Mouse (Mus musculus) forebrain, embryonic 15.5 days (tissue): Measurements from ENCODE around the gene Timp2. TPM values are rescaled to one million over a fixed set of nuclear protein-coding genes. Genes with fewer than 3 reads are reported as not detected.

Source experiments
- ATAC-seq: fragments of 200-750 bp; cut with Nextera tagmentation; replicated peaks from 2 replicates; pipeline ENCODE4 v1.8.0; 2017; ENCODE audit warnings: mild to moderate bottlenecking, moderate TSS enrichment, moderate library complexity
- H3K27ac ChIP-seq: fragments of 300-500 bp; sonication (generic); replicated peaks from 2 replicates; pipeline ENCODE4 v1.5.1; 2015; ENCODE audit warnings: mild to moderate bottlenecking, inconsistent platforms
- H3K27me3 ChIP-seq: fragments of 300-500 bp; sonication (generic); 2 replicates; pipeline ENCODE4 v1.6.1; 2015; ENCODE audit warnings: inconsistent platforms
- H3K36me3 ChIP-seq: fragments of 300-500 bp; sonication (generic); 2 replicates; pipeline ENCODE4 v1.6.1; 2015; ENCODE audit warnings: mild to moderate bottlenecking, inconsistent platforms
- H3K4me1 ChIP-seq: fragments of 300-500 bp; sonication (generic); 2 replicates; pipeline ENCODE4 v1.6.1; 2015; ENCODE audit warnings: inconsistent platforms
- H3K4me2 ChIP-seq: fragments of 300-500 bp; sonication (generic); replicated peaks from 2 replicates; pipeline ENCODE4 v1.6.1; 2015; ENCODE audit warnings: mild to moderate bottlenecking, inconsistent platforms
- H3K4me3 ChIP-seq: fragments of 300-500 bp; sonication (generic); 2 replicates; pipeline ENCODE4 v1.5.1; 2015; ENCODE audit warnings: mild to moderate bottlenecking, inconsistent platforms
- H3K9ac ChIP-seq: fragments of 300-500 bp; sonication (generic); replicated peaks from 2 replicates; pipeline ENCODE4 v1.6.1; 2015; ENCODE audit warnings: mild to moderate bottlenecking, inconsistent platforms
- H3K9me3 ChIP-seq: fragments of 300-500 bp; sonication (generic); 2 replicates; pipeline ENCODE4 v1.6.1; 2016; ENCODE audit warnings: inconsistent platforms
- WGBS: fragments of 180-500 bp; shearing (Covaris S2); methylation state at CpG from one replicate; pipeline ENCODE4 v1.1.7; 2015; ENCODE audit warnings: mixed read lengths; 5-methylcytosine and 5-hydroxymethylcytosine counted together
- polyA plus RNA-seq: library from polyadenylated mRNA; unstranded; fragments of >200 nt; fragmentation: Nextera tagmentation; extraction: Ambion mirVana; gene quantifications from 2 replicates; pipeline ENCODE4 v1.2.1, GENCODE M21; 2015

Gene Timp2
- polyA plus RNA-seq, 1 experiment from 2014 or later, result 75.2 TPM

DNA sequence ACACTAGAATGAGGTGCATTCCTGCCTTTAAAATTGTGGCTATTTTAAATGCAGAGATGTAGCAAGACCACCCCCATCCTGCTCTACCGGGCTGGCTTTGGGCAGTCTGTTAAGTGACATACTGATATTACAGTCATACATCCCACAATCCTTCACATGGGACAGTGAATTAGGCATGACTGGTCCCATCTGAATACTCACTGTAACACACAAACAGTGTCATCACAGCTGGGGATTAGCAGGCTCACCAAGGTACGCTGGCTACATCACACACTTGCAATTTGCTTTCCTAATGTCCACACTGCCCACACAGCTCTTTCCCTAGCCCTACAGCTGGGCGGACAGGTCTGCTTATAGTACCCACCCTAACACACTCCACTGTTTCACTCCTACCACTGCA, 75.3 kb downstream of the Timp2 start:
- WGBS, result 98% methylated on average over 3 of the region's 3 CpGs
- Histone ChIP-seq H3K4me1 (no peaks in the 10 kb centered on the region), H3K9me3 (no peaks in the 10 kb centered on the region), H3K27me3 (no peaks in the 10 kb centered on the region), H3K4me3 (no peak overlapping the region), H3K27ac (no peak overlapping the region), H3K4me2 (no peak overlapping the region), H3K36me3 (peaks cover 86% of the 10 kb centered on the region), H3K9ac (no peak overlapping the region)
- no peak for ATAC-seq

DNA sequence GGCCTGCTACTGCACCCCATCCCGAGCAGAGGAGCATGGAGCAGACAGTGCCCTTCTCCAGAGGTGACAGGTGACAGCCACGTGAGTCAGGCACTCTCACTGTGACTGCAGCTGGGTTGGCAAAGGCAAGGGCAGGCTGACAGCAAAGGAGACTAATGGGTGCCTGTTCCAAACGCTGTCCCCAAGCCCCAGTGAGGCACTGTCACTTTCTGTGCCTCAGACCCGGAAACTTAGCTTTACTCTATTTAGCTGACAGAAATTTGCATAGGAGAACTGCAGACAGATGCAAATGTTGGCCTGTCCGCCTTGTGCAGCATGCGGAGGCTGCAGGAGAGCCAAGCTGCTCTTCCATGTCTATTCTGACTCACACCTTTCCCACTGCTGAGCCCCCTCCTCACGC, 79.2 kb downstream of the Timp2 start:
- ATAC-seq, result no peak
- Histone ChIP-seq H3K4me2 (no peak overlapping the region), H3K4me3 (no peak overlapping the region), H3K4me1 (no peaks in the 10 kb centered on the region), H3K27ac (no peak overlapping the region), H3K9me3 (no peaks in the 10 kb centered on the region), H3K27me3 (no peaks in the 10 kb centered on the region), H3K36me3 (peaks cover 81% of the 10 kb centered on the region), H3K9ac (no peak overlapping the region)
- WGBS, result 87% methylated on average over 7 of the region's 7 CpGs

DNA sequence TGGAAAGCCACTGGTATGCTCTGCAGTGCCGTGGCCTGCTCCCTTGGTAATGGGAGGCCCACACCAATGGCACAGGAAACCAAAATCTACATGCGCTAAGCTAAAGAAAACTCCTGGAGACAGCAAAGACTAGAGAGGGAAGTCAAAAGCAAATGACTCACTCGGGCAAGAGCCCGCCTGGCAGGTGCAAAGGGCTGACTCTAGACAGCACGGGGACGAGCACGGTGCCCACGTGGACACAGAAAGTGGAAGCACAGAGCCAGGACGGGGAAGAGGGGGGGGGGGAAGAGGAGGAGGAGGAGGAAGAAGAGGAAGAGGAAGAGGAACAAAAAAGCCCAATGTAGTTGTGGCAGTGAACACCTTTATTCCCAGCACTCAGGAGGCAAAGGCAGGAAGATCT, 80.4 kb downstream of the Timp2 start:
- Histone ChIP-seq H3K4me1 (no peaks in the 10 kb centered on the region), H3K4me3 (no peak overlapping the region), H3K9ac (no peak overlapping the region), H3K4me2 (no peak overlapping the region), H3K9me3 (no peaks in the 10 kb centered on the region), H3K27ac (no peak overlapping the region), H3K27me3 (no peaks in the 10 kb centered on the region), H3K36me3 (peaks cover 89% of the 10 kb centered on the region)
- WGBS, result 92% methylated on average over 9 of the region's 9 CpGs
- ATAC-seq, result no peak

DNA sequence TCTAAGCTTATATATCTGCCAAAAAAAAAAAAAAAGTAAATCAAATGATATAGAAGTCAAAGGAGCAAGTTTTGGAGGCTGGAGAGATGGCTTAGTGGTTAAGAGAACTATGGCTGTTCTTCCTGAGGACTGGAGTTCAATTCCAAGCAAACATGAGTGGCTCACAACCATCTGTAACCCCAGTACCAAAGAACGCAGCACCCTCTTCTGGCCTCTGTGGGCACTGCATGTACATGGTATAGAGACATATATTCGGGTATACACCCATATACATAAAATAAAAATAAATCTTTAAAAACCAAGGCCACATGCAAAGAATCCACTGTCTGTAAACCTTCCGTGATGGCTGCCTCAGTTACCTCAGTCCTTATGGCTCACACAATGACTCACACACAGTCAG, 85.7 kb downstream of the Timp2 start:
- Histone ChIP-seq H3K36me3 (peaks cover 82% of the 10 kb centered on the region), H3K4me2 (no peak overlapping the region), H3K4me1 (no peaks in the 10 kb centered on the region), H3K27ac (no peak overlapping the region), H3K9me3 (no peaks in the 10 kb centered on the region), H3K27me3 (no peaks in the 10 kb centered on the region), H3K4me3 (no peak overlapping the region), H3K9ac (no peak overlapping the region)
- no peak for ATAC-seq
- WGBS, result 91% methylated on average over 3 of the region's 3 CpGs

DNA sequence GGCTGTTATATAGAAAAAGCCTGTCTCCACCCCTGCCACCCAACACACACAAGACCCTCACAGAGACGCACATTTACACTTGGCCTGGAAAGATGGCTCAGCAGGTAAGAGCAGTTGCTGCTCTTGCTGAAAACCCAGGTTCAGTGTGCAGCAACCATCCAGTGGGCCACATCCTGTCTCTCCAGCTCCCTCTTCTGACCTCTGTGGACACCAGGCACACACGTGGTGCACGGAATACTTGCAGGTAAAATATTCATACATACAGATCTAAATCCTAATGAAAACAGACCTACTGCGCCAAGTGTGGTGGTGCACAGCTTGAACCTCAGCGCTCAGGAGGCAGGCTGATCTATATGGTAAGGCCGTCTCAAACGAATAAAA, 88.9 kb downstream of the Timp2 start:
- Histone ChIP-seq H3K36me3 (peaks cover 87% of the 10 kb centered on the region), H3K9ac (no peak overlapping the region), H3K4me3 (no peak overlapping the region), H3K27me3 (no peaks in the 10 kb centered on the region), H3K9me3 (no peaks in the 10 kb centered on the region), H3K4me1 (no peaks in the 10 kb centered on the region), H3K27ac (no peak overlapping the region), H3K4me2 (no peak overlapping the region)
- WGBS, result 90% methylated on average over 7 of the region's 7 CpGs
- ATAC-seq, result no peak

DNA sequence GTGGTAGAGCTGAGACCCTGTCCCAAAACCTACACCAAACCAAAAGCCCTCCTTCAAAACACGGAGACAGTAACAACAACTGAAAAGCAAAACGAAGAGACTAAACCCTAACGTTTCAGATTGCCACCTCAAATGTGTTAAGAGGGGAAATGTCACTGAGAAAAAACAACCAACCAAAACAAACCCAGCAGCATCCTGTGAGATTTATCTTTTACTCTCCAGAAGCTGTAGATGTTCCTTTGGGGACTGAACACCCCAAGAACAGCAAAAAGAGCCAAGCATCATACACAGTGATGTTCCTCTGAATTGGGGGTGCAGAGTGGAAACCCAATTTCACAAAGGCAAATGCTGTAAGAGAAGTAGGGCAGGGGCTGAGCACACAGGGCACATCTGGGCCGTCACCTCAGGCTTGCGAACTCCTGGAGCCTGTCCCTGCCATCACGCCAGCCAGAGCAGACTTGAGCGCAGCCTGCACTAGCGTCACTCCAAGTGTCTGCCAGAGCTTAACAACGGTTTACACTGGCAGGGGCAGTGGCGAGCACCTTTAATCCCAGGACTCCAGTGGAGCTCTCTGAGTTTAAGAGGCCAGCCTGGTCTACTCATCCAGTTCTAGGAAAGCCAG, 89.4 kb downstream of the Timp2 start:
- H3K4me2 ChIP-seq, result no peak overlapping the region
- WGBS, result 92% methylated on average over 10 of the region's 10 CpGs
- no peak overlapping the region for H3K27ac ChIP-seq
- no peaks in the 10 kb centered on the region for H3K9me3 ChIP-seq
- no peaks in the 10 kb centered on the region for H3K4me1 ChIP-seq
- H3K36me3 ChIP-seq, result peaks cover 86% of the 10 kb centered on the region
- H3K27me3 ChIP-seq, result no peaks in the 10 kb centered on the region
- no peak overlapping the region for H3K9ac ChIP-seq
- no peak overlapping the region for H3K4me3 ChIP-seq
- ATAC-seq, result no peak

DNA sequence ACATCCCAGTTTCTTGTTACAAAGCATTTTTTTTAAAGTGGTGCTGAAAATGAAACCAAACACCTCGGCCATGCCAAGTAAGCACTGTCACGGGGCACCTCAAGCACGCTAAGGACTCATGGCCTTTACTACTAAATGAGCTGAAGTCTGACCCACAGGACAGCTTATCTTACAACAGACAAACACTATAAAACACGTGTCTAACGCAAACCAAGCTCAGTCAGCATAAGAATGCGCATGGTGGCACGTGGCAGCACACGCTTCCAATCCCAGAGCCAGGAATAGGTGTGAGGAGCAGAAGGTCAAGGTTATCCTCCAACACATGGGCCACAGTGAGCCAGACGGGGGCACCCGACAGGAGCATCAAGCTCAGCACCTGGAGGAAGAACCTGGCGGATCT, 89.9 kb downstream of the Timp2 start:
- Histone ChIP-seq H3K27me3 (no peaks in the 10 kb centered on the region), H3K27ac (no peak overlapping the region), H3K36me3 (peaks cover 88% of the 10 kb centered on the region), H3K9ac (no peak overlapping the region), H3K4me1 (no peaks in the 10 kb centered on the region), H3K4me2 (no peak overlapping the region), H3K4me3 (no peak overlapping the region), H3K9me3 (no peaks in the 10 kb centered on the region)
- 92% methylated on average over 11 of the region's 11 CpGs for WGBS
- no peak for ATAC-seq

DNA sequence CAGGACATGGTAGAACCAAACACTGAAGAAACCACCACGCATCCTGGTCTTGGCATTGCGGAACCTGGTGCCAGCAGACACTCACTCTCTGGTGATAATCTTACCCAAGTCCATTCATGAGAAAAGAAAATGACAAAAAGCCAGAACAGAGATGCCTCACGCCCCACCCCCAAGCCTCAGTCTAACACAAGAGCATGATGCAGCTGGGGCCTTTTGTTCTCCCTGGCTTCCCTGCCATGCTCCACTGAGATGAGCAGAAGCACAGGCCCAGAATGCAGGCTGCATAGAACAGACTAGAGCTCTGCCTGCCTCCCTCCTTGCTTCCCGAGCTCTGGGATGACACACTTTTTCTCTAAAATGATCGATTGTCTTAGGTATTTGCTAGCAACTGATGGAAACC, 92.4 kb downstream of the Timp2 start:
- Histone ChIP-seq H3K4me3 (no peak overlapping the region), H3K27me3 (no peaks in the 10 kb centered on the region), H3K9ac (no peak overlapping the region), H3K9me3 (no peaks in the 10 kb centered on the region), H3K4me2 (no peak overlapping the region), H3K27ac (peak overlapping the region; percentile 23; the same call in 1 of the 2 replicates), H3K4me1 (no peaks in the 10 kb centered on the region), H3K36me3 (peaks cover 93% of the 10 kb centered on the region)
- WGBS, result 89% methylated on average over 5 of the region's 5 CpGs
- no peak for ATAC-seq

DNA sequence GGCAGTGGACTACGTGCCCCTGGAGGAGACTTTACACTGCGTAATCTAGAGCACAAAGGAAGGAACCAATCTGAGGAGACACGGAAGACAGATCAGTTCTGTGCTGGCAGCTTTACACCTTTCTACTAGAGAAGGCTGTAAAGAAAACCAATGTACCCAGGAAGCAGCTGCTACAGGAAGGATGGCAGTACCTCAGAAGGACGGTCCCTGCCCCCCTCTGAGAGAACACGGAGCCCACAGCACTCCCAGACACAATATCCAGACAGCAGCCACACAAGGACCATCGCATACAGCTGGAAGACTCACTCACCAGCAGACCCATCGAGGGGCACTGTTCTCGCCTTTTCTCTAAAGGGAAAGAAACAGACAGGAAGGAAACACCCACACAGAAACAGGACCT, 95.5 kb downstream of the Timp2 start:
- Histone ChIP-seq H3K36me3 (peaks cover 74% of the 10 kb centered on the region), H3K4me3 (no peak overlapping the region), H3K4me1 (peaks cover 4% of the 10 kb centered on the region), H3K27ac (no peak overlapping the region), H3K9ac (no peak overlapping the region), H3K27me3 (no peaks in the 10 kb centered on the region), H3K9me3 (no peaks in the 10 kb centered on the region), H3K4me2 (no peak overlapping the region)
- ATAC-seq, result no peak
- 93% methylated on average over 8 of the region's 8 CpGs for WGBS

DNA sequence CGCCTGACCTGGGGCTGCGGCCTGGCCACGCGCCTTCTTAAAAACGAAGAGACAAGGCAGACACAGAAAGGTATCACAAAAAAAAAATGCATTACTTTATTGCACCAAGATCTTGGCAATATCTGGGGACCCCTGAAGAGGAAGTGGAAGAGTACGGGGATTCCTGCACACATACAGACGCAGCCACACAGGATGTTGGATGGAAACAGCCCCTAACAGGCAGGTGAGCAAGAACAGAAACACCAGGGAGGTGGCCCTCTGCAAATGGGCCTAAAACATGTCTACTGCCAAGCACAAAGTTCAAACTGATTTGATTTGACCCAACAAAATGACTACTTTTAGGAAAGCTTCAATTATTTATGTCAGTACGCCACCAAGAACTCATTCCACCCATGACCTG, 96.0 kb downstream of the Timp2 start:
- no peaks in the 10 kb centered on the region for H3K27me3 ChIP-seq
- 97% methylated on average over 8 of the region's 8 CpGs for whole genome bisulfite sequencing
- no peaks in the 10 kb centered on the region for H3K9me3 ChIP-seq
- H3K36me3 ChIP-seq, result peaks cover 69% of the 10 kb centered on the region
- no peak overlapping the region for H3K4me2 ChIP-seq
- ATAC-seq, result no peak
- peaks cover 9% of the 10 kb centered on the region for H3K4me1 ChIP-seq
- no peak overlapping the region for H3K27ac ChIP-seq
- H3K4me3 ChIP-seq, result no peak overlapping the region
- no peak overlapping the region for H3K9ac ChIP-seq

DNA sequence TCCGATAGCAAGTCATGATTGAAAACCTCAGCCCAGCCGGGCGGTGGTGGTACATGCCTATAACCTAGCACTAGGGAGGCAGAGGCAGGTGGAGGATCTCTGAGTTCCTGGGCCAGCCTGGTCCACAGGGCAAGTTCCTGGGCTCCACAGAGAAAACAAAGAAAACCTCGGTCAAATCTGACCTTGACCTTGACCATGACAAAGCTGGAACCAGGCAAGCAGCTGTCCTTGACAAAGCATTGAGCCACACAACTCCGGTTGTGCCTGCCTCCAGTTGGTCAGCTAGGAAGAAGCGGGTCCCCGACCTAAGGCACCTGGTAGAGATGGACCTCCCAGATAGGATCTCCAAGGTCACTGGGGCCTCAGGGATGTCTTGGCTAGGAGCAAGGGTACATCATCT, 99.2 kb downstream of the Timp2 start:
- Histone ChIP-seq H3K9me3 (no peaks in the 10 kb centered on the region), H3K4me2 (no peak overlapping the region), H3K4me3 (no peak overlapping the region), H3K27ac (no peak overlapping the region), H3K9ac (no peak overlapping the region), H3K4me1 (peaks cover 23% of the 10 kb centered on the region), H3K27me3 (no peaks in the 10 kb centered on the region), H3K36me3 (peaks cover 39% of the 10 kb centered on the region)
- 93% methylated on average over 7 of the region's 7 CpGs for WGBS
- ATAC-seq, result no peak

DNA sequence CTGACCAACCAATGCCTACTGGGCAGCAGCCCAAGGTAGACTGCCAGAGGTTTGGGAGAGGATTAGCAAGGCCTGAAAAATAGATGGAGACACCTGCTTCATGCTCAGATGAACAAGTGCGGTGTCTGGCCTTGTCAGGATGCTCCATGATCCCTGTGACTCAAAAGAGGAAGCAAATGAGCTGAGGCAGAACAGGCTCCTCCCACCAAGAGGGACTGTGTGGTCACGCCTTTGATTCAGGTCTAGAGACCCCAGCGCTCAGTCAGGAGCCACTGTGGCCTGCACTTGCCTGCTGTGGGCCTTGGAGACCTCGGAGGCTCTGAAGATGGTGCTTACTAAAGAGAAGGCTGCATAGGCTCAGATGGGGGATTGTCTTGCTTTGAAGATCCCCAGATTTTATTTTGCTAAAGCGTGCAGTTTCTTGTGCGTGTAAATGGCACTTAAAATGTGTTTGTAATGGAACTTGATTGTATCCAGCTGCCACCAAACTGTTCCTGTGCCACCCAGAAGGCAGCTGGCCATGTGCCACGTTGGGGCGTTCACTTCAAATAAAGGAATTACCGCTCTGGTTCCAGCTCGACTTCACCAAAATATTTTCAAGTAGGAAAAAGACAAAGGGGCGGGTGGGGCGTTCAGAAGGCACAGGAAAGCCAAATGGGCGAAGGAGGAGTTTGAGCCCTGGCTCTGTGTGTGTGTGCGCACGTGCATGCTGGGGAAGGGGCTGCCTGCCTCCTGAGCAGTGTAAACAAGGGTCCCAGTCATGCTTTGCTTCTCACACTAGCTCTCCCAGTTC, 101.2 kb downstream of the Timp2 start:
- Histone ChIP-seq H3K9me3 (no peaks in the 10 kb centered on the region), H3K4me1 (peaks cover 23% of the 10 kb centered on the region), H3K27ac (peak overlapping the region; percentile 90), H3K4me2 (no peak overlapping the region), H3K4me3 (no peak overlapping the region), H3K9ac (no peak overlapping the region), H3K36me3 (peaks cover 18% of the 10 kb centered on the region), H3K27me3 (no peaks in the 10 kb centered on the region)
- peak; percentile 86 for ATAC-seq
- whole genome bisulfite sequencing, result 16% methylated on average over 15 of the region's 15 CpGs
